Mouse (Mus musculus) midbrain, embryonic 10.5 days (tissue): ENCODE measurements at regions not wholly inside any gene's neighbourhood (a gene's known extent, or its start where the extent isn't known, plus 50 kb on each side); places are given as distances from the start of the nearest gene placed in this dataset.

Experiments used
- DNase-seq: peaks from one replicate; pipeline ENCODE4 v3.0.0-alpha.2; 2017; ENCODE audit warnings: low spot score
- H3K27ac ChIP-seq: fragments of 300-500 bp; sonication (generic); replicated peaks from 2 replicates; pipeline ENCODE4 v1.5.1; 2016; ENCODE audit warnings: mild to moderate bottlenecking
- H3K27me3 ChIP-seq: fragments of 300-500 bp; sonication (generic); 2 replicates; pipeline ENCODE4 v1.6.1; 2016; ENCODE audit warnings: low read depth, mild to moderate bottlenecking; ENCODE audit not compliant: poor library complexity, severe bottlenecking
- H3K36me3 ChIP-seq: fragments of 300-500 bp; sonication (generic); 2 replicates; pipeline ENCODE4 v1.6.1; 2016; ENCODE audit warnings: mild to moderate bottlenecking, moderate library complexity
- H3K4me1 ChIP-seq: fragments of 300-500 bp; sonication (generic); 2 replicates; pipeline ENCODE4 v1.6.1; 2016
- H3K4me3 ChIP-seq: fragments of 300-500 bp; sonication (generic); 2 replicates; pipeline ENCODE4 v1.5.1; 2016; ENCODE audit warnings: mild to moderate bottlenecking, moderate library complexity
- H3K9me3 ChIP-seq: fragments of 300-500 bp; sonication (generic); replicated peaks from 2 replicates; pipeline ENCODE4 v1.6.1; 2016; ENCODE audit warnings: mild to moderate bottlenecking
- WGBS: fragments of 180-500 bp; shearing (Covaris S2); methylation state at CpG from one replicate; pipeline ENCODE4 v1.1.7; 2016; 5-methylcytosine and 5-hydroxymethylcytosine counted together

DNA sequence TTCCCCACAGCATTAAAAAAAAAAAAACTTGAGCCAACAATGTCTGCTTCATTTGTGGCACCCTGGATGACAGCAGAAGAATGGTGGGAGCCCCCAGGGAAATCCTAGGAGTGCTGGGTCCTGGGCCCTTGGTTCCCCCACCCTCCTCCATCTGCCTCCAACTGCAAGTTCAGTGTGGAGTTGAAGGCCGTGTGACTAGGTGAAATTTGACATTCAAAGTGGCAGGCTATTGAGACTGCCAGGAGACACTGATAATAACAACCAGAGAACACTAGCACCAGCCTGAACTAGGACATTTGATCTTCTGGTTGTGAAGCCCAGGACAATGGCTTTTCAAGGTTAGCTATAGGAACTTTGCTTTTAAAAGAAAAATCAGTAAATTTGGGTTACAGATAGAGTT lies 74.0 kb downstream of the Adamts15 start:
- H3K27ac ChIP-seq, result no peak overlapping the region
- no peaks in the 10 kb centered on the region for H3K36me3 ChIP-seq
- DNase-seq, result no peak
- H3K4me1 ChIP-seq, result 0 out of 2 replicates have a peak, but pooled peaks cover 3% of the 10 kb centered on the region
- no peaks in the 10 kb centered on the region for H3K27me3 ChIP-seq
- WGBS, result 70% methylated on average over 1 of the region's 1 CpGs
- no peaks in the 10 kb centered on the region for H3K9me3 ChIP-seq
- no peak overlapping the region for H3K4me3 ChIP-seq

DNA sequence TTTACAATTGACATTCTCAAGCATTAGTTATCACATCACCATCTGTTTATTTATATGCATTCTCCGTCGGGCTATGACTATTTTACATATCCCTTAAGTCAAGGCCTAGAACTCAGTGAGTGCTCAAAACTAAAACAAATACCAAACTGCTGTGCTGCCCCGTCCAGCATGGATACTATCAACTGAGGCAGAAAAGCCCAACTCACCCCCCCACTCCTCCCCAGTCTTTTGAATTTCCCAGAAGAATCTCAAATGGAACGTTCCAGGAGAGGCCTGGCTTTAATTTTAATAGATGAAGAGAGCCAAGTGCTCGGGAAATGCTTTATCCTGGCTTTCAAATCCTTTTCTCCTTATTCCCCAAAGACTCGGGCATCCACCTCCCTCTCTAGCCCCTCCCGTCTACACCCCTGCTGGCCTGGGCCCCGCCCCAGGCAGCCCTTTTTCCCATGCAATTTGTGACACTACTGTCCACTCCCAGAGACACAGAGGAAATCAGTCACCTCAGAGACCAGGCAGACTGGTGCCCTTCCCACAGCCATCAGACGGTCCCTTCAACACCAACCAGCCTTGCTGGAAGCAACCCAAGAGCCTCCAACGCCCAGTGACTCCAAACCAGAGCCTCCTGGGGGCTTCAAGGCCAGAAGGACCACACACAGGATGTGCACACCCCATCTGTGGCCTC lies 76.5 kb downstream of the Adamts15 start:
- DNase-seq, result no peak
- Histone ChIP-seq H3K4me1 (0 out of 2 replicates have a peak, but pooled peaks cover 3% of the 10 kb centered on the region), H3K27me3 (no peaks in the 10 kb centered on the region), H3K4me3 (no peak overlapping the region), H3K36me3 (no peaks in the 10 kb centered on the region), H3K27ac (no peak overlapping the region), H3K9me3 (no peaks in the 10 kb centered on the region)
- WGBS, result 71% methylated on average over 10 of the region's 10 CpGs

DNA sequence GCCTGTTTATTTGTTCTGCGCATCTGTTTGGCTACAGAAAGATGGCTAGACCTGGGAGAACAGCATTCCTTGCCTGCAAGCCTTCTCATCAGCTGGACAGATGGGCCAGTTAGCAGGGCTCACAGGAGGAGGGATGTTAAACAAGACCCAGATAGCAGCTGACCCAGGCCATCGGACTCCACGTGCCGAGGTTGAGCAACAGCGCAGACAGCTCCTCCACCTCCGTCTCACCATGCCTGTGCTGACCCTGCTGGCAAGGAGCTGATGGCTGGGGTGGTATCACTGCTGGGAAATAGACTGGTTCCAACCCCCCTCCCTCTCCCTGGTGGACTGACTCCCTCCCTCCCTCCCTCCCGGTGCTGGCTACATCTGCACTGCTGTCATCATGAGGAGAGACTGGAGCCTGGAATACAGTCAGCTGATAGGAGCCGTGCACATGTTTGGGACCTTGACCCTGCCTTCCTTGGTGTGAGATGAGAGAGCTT lies 78.1 kb downstream of the Adamts15 start:
- WGBS, result 79% methylated on average over 8 of the region's 8 CpGs
- Histone ChIP-seq H3K27me3 (no peaks in the 10 kb centered on the region), H3K4me3 (no peak overlapping the region), H3K4me1 (0 out of 2 replicates have a peak, but pooled peaks cover 3% of the 10 kb centered on the region), H3K36me3 (no peaks in the 10 kb centered on the region), H3K27ac (no peak overlapping the region), H3K9me3 (no peaks in the 10 kb centered on the region)
- DNase-seq, result peak; percentile 40

DNA sequence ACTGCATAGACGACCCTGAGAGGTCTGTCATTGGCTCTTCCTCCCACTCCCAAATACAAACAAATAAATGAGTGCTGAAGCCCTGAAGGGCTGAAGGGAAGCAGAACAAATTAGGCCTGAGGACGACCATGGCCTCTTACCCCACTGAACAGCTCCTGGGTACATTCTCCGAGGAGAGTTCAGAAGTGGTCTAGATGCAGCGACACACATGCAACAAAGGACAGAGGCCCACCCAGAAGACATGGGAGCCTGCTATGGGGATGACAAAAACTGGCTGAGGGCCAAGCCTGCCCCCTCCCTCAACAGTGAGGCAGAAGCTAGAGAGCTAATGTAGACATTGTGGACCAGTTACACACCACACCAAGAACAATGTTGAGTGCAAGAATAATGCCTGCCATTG lies 87.3 kb downstream of the Adamts15 start:
- no peaks in the 10 kb centered on the region for H3K9me3 ChIP-seq
- H3K4me3 ChIP-seq, result no peak overlapping the region
- H3K36me3 ChIP-seq, result no peaks in the 10 kb centered on the region
- H3K27ac ChIP-seq, result no peak overlapping the region; the same call in 1 of the 2 replicates
- no peaks in the 10 kb centered on the region for H3K27me3 ChIP-seq
- peak; percentile 17 for DNase-seq
- WGBS, result 59% methylated on average over 4 of the region's 4 CpGs
- no peaks in the 10 kb centered on the region for H3K4me1 ChIP-seq

DNA sequence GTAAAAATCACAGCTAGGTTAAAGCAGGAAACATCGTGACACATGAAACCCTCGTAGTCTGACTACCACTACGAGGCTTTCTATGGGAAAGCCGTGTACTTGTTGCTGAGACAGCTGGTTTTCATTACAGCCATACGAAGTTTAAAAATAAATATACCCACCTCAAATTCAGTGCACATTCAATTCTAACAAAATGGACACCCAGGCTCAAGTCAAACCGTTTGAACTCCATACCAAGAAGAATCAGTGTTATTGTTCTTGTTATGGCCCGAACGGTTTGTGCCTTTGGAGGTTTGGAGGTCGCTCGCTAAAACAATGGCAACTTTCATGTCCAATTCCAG lies 87.7 kb downstream of the Adamts15 start:
- Histone ChIP-seq H3K36me3 (no peaks in the 10 kb centered on the region), H3K27me3 (no peaks in the 10 kb centered on the region), H3K4me1 (no peaks in the 10 kb centered on the region), H3K27ac (no peak overlapping the region; the same call in 1 of the 2 replicates), H3K9me3 (no peaks in the 10 kb centered on the region), H3K4me3 (no peak overlapping the region)
- 71% methylated on average over 10 of the region's 10 CpGs for WGBS
- DNase-seq, result no peak

DNA sequence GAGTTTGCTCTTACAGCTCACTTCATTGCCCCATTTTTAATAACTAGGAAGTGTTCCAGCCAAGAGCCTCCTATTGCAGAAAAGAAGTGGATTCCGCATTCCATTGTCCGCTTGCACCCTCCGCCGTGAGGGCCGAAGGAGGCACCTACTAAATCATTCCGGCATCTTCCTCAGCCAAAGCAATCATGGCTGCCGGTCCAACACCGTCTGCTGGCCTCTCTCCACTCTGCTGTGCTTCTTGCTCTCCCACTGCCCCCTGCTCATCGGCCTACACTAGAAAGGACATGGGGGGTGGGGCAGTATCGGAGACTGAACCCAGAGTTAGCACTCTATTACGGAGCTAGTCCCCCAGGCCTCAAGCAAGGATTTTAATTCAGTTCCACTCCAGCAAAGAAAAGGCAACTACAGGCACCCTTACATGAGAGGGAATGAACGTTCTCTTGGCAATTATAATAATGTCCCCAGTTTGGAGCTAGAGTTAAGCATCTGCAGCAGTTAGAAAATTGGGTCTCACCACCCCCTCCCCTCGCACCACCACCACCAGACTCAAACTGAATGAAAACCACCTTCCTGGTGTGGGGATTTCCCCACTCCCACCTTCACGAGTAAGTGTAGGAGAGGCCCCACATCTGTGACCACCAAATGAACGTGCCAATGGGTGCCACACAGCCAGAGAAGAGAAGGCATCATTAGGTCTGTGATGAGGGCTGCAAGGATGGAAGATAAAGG lies 88.3 kb downstream of the Adamts15 start:
- Histone ChIP-seq H3K4me3 (no peak overlapping the region), H3K36me3 (no peaks in the 10 kb centered on the region), H3K27me3 (no peaks in the 10 kb centered on the region), H3K4me1 (no peaks in the 10 kb centered on the region), H3K27ac (no peak overlapping the region), H3K9me3 (no peaks in the 10 kb centered on the region)
- DNase-seq, result no peak
- WGBS, result 82% methylated on average over 15 of the region's 15 CpGs

DNA sequence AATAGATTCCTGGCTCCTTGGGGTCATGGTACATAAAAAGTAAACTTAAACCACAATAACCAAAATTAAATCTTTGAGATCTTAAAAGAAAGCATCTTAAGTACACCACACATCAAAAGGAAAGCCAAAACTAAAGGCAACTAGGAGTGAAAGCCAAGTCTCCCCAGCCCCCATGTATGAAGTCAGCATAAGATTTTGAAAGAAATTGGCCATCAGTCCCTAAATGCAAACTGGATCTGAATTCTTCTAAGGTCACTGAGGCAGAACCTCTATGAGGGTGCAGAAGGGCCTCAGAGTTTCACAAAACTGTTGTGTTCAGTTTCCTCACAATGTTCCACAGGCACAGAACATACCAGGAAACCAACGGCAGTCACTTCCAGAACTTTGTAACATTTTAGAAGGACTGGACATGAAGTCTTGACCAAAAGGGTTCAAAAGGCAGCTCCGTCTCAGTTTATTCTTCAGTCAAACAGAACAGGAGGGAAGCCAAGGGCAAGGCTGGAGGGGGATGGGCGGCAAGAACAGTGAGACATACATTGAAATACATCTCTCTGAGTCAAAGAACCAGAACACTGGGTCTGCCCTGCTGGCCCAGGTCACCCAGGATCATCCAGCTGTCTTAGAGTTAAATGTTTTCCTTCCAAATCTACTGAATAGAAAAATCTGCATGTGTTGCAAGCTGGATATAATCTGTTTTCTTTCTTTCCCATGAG lies 92.9 kb downstream of the Adamts15 start:
- Histone ChIP-seq H3K36me3 (no peaks in the 10 kb centered on the region), H3K27me3 (no peaks in the 10 kb centered on the region), H3K9me3 (no peaks in the 10 kb centered on the region), H3K27ac (no peak overlapping the region), H3K4me3 (no peak overlapping the region), H3K4me1 (no peaks in the 10 kb centered on the region)
- 88% methylated on average over 3 of the region's 3 CpGs for WGBS
- no peak for DNase-seq

DNA sequence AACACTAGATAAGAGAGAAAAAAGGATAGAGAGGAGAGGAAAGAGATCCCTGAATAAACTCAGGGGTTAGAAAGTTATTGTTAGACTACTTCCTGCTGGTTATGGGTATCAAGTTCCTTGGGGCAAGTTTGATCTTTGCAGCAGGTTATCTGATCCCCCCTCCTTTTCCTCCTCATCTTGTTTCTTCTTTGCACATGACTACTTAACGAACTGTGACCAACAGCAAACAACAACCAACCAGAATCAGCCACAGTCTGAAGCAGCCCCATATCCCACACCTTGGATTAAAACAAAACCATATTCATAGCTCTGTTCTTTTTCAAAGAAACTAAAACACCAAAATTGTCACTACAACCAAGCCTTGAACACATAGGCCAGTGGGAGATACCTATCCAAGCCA lies 94.5 kb downstream of the Adamts15 start:
- H3K9me3 ChIP-seq, result no peaks in the 10 kb centered on the region

DNA sequence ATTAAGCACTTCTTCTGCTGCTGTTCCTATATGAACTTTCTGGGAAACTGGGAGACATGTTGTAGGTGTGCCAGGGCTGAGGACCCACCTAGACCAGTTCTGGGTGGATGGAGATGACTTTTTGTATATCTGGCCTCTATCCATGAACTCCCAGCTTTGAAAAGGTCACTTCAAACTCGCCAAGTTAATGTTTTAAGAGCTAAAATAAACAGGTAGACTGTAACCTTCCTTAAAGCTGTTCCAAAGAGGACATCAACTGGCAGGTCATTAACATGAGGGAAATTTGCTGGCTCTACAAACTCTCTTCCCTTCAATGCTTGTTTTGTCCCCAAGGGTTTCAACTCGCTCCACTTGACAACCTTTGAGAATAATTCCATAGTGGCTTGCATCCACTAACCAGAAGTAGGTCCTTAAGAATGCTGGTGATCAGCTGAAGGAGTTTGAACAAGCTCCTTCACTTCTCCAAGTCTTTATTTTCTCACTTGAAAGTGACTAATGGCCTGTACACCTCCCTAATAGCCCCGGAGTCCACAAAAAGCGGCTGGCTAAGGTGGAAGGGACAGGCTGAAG lies 98.1 kb downstream of the Adamts15 start:
- DNase-seq, result no peak
- no peaks in the 10 kb centered on the region for H3K27me3 ChIP-seq

More for the DNA sequence above, 94.5 kb downstream of the Adamts15 start:
- WGBS, result 81% methylated on average over 1 of the region's 1 CpGs
- Histone ChIP-seq H3K36me3 (no peaks in the 10 kb centered on the region), H3K4me1 (no peaks in the 10 kb centered on the region), H3K27ac (no peak overlapping the region), H3K27me3 (no peaks in the 10 kb centered on the region), H3K4me3 (no peak overlapping the region)
- DNase-seq, result no peak

DNA sequence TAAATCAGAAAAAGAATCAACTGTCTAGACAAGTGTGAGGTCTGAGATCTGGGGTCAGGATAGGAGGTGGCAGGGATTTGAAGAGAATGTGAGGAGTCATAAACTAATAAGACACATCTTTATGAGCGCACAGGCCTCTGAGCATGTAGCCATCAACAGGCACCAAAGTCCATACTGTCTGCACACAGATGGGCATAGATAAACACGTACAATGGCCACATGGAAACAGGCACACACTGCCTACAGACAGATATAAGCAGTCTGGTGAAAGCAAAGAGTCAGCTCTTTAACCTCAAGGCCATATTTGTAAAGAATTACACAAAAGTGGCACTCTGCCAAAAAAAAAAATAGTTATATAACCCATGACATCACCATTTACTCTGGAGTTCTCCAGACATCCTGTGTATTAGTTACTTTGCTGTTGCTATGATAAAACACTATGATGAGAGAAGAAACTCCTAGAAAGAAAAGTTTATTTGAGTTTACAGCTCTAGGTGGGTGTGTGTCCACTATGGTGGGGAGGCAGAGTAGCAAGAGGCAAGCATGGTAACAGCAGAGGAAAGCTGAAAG lies 101.4 kb downstream of the Adamts15 start:
- WGBS, result 94% methylated on average over 2 of the region's 2 CpGs
- no peaks in the 10 kb centered on the region for H3K4me1 ChIP-seq
- DNase-seq, result no peak
- H3K27me3 ChIP-seq, result no peaks in the 10 kb centered on the region
- H3K9me3 ChIP-seq, result no peaks in the 10 kb centered on the region
- no peak overlapping the region for H3K27ac ChIP-seq
- no peak overlapping the region for H3K4me3 ChIP-seq
- no peaks in the 10 kb centered on the region for H3K36me3 ChIP-seq

More for the DNA sequence above, 98.1 kb downstream of the Adamts15 start:
- Histone ChIP-seq H3K9me3 (no peaks in the 10 kb centered on the region), H3K4me3 (no peak overlapping the region), H3K36me3 (no peaks in the 10 kb centered on the region), H3K4me1 (no peaks in the 10 kb centered on the region), H3K27ac (no peak overlapping the region)
- WGBS, result 82% methylated on average over 4 of the region's 4 CpGs

DNA sequence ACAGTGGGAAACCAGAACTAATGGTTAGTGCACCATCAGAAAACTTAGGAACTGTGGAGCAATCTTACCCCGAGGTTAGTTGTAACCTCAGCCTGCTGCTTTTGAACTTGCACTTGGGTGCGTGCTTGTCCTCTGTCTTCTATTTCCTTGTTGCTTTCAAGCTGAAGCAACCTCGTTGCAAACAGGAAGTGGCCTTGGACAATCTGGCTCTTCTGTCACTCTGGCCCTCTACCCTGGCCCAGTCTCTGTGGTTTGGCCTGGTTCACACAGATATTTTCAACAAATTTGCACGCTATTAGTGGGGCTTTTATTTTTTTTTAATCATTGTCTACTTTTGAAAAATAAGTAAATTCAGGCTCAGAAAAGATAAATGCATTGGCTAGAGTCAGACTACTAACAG lies 109.0 kb downstream of the Adamts15 start:
- no peak for DNase-seq
- 78% methylated on average over 4 of the region's 4 CpGs for WGBS
- H3K27ac ChIP-seq, result no peak overlapping the region
- H3K4me3 ChIP-seq, result no peak overlapping the region
- H3K27me3 ChIP-seq, result no peaks in the 10 kb centered on the region
- peaks cover 9% of the 10 kb centered on the region for H3K4me1 ChIP-seq
- no peaks in the 10 kb centered on the region for H3K9me3 ChIP-seq
- no peaks in the 10 kb centered on the region for H3K36me3 ChIP-seq

DNA sequence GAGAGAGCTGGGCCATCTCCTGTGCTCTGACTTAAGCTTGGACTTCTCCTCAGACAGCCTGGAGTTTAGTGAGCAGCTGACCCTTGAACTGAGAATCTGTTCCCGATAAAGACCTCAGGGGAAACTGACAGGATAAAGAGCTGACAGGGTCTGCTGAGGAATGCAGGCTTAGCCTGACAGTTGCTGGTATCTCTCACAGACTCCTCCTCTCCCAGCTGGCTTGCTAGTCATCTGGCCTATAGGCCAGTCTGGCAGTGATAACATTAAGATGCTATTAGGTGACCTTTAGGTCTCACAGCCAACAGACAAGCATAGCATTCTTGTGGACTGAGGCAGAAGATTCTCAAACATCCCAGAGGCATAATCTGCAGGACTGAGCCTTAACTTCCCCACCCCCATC lies 111.4 kb downstream of the Adamts15 start:
- Histone ChIP-seq H3K9me3 (no peaks in the 10 kb centered on the region), H3K27ac (no peak overlapping the region), H3K36me3 (no peaks in the 10 kb centered on the region), H3K4me3 (no peak overlapping the region), H3K4me1 (peaks cover 9% of the 10 kb centered on the region), H3K27me3 (no peaks in the 10 kb centered on the region)
- WGBS, result 21% methylated on average over 1 of the region's 1 CpGs
- DNase-seq, result peak; percentile 28
